Mouse (Mus musculus) bone marrow macrophage, adult 2 months (primary cell): ENCODE measurements around the gene Sit1.

Source experiments
- CTCF ChIP-seq: IDR thresholded peaks from 2 replicates; pipeline ENCODE4 v1.5.1; 2012; ENCODE audit warnings: low read depth, mild to moderate bottlenecking, low read length, moderate library complexity
- POLR2A ChIP-seq: IDR thresholded peaks from 2 replicates; pipeline ENCODE4 v1.6.1; 2012; ENCODE audit warnings: mild to moderate bottlenecking, low read depth, low read length, borderline replicate concordance

GRCm38 (mm10) chr4:43441639-43442038, 41.9 kb downstream of the Sit1 start, which contains the start of gene Tesk1:
- TF ChIP-seq CTCF (no peak), POLR2A (no peak)
